Mouse (Mus musculus) lung, postnatal 14 days (tissue): ENCODE data around the gene Scn1b.

Experiments
- DNase-seq: peaks from one replicate; pipeline ENCODE4 v3.0.0; 2021

Scn1b gene

DNA sequence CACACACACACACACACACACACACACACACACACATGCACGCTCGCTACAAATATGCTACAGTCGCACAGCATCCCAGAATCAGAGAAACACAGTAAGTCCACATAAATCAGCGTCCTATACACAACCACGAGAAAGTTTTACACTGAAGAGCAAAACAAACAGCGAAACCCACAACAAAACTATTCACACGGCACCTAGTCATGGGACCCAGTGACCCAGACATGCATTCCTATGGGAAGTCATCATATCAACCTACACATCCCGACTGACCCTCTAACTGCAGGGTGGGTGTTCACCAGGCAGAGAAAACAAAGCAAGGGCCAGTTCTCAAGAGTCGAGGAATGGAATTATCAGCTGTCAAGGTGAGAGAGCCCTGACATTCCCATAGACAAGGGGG, 22.5 kb upstream of the Scn1b start:
- no peak for DNase-seq

DNA sequence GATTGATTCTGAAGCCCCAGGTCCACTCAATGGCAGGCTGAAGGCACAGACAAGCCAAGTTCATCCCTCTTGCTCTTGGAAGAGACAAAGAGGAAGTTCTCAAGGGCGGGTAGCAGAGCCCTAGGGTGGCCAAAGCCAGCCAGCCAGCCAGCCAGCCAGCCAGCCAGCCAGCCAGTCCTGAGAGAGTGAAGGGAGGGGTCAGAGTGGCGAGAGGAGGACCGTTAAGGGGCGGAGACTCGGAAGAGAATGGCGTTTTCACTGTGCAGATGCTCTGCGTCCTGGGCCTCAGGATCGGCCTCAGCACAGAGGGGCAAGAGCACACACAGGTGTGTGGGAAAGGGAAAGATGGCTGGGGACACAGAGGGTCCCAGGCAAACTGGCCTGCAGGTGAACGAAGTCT, 22.0 kb upstream of the Scn1b start:
- peak; percentile 60 for DNase-seq

DNA sequence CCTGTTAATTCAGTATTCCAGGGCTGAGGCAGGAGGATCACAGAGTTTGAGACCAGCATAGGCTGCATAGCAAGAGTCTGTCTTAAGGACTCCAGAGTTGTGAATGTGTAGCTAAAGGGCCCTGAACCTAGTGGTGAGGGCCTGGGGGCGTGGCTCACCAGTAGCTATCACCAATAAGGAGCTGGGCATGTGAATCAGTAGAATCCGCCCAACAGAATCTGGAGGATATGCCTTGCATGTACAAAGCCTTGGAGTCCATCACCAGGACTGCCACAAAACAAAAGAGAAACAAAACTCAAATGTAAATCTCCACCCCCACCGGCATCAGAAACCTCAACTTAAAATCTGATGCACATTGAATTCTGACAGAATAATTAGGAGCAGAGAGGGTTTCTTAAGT, 21.3 kb upstream of the Scn1b start:
- no peak for DNase-seq

DNA sequence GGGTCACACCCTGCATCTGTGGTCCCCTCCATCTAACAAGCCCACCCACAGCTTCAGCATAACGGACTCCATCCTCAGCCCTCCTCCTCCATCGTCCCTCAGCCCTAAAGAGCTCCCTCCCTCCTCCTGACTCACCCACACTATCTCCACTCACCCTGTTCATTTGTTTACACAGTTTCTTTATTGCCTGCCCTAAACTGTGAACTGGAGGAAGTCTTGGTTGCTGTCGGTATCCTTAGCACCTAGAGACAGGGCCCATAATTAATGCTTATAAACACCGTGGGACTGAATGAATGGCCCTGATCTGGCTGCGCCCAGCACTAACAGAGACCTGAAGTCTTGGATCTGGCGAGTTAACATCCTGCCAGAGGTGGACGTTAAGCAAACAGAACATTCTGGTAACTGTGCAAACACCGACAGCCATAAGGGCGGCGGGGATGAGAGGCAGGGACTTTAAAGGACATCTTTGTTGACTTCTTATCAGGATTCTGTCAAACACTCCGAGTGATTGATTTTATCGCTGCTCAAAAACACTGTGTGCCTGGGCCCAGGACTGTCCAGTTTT, 18.9 kb upstream of the Scn1b start:
- no peak for DNase-seq

DNA sequence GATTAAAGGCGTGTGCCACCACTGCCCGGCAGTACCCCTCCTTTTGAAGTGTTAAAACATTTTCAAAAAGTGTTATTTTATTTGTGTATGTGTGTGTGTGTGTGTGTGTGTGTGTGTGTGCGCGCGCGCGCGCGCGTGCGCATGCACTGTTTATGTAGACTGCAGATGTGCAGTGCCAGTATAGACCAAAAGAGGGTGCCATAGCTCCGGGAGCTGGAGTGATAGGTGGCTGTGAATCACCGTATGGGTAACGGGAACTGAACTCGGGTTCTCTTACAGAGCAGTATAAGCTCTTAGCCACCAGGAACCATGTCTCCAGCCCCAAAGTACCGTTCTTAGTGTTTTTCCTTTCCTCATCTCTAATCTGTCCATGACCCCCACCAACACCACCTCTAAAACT, 18.1 kb upstream of the Scn1b start:
- no peak for DNase-seq

DNA sequence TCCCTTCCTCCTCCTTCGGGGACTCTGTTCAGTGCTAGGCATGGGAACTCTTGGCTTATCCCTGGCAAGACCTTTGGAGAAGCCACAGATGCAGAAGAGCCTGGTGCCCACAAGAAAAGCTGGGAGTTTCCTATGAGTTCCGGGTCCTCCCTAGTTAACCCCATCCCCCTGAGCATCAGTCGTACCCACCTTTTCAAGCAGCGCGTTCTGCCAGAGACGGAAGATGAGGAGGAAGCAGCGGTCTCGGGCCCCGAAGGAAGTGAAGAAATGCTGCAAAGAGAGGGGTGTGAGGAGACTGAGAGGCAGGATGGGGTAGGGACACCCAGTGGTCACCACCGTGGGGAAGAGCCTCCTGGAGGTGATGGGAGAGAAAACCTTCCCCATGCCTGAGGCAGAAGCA, 14.1 kb upstream of the Scn1b start:
- no peak for DNase-seq

DNA sequence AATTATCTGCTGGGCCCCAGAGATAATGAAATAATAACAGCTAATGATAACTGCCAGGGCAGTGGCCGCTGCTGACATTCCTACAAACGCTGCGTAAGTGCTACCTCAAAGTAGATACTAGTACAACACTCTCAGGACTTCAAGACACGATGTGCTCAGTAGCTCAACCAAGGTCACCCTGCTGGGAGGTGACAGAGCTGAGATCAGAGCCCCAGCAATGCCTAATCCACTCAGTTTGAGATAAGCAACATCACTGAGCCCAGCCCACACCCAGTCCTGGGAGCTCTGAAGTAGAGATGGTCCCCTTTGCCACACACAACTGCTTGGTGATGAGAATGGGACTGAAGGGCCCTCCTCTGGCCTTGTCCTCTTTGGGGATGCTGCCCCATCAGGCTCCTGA, 13.5 kb upstream of the Scn1b start:
- DNase-seq, result no peak

DNA sequence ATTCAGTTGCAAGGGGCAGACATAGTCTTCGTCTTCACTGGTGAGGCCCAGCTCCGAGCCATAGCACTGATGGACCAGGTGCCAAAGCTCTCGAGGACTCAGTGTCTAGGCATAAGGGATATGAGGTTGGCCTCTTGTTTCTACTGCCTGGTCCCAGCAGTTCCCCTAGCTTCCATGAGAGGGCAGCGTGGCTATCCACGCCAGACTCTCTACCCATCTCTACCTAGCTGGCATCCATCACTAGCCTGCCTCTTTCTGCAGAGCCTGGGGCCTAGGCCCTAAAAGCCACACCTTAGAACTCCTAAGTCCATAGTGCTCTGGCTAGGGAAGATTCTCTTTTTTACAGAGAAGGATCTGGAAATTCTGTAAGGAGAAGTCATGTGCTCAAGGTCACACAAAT, 13.0 kb upstream of the Scn1b start:
- peak; percentile 72 for DNase-seq

DNA sequence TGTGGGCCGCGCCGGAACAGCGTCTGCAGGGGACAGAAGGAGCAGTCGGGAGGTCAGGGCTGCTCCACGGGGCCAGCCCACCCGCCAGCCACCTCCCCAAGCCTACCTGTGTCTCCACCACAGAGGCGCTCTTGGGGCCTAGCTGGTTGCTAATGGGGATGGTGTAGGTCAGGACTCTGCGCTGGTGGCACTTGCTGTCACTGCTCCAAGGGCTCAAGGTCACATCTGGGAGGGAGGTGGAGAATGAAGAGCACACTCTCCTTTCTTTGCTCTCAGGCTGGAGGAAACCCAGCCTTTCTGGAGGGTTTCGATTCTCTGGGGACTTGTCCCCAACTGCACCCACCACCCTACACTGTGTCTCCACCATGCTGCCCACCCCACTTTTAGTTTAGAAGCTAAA, 8.9 kb upstream of the Scn1b start:
- DNase-seq, result no peak

DNA sequence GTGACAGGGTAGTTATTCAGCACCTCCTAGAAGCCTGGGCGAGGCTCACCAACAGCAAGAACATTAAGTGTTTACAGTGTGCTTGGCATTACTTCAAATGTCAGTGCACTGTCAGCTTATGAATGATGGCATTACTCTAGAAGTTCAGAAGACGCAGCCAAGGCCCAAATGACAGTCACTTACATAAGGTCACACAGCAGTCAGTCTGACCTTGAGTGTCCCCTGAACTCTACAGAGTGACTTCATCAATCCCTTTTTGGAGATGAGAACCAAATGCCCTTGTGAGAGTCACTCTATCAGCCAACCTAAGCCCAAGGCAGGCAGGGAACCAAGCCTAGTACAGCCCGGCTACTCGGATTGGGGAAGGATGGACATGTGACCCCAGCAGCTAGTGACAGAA, 5.1 kb upstream of the Scn1b start:
- no peak for DNase-seq

DNA sequence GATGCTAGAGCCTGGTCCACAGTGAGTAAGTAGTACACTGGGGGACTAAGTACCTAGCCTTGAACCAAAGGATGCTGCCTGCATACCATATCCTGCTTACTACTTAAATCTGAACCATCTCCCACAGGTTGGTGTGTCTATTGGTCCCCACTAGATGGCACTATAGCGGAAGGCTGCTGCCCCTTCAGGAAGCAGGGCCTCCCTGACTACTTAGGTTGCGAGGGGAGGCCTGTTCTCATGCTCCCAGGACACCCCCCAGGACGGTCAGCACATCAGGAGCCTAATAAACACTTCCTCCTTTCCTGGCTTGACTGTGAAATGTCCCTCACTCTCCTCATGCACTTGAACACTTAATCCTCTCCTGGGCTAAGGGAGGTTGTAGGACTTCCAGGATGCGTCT, 4.0 kb upstream of the Scn1b start:
- DNase-seq, result peak; percentile 58

DNA sequence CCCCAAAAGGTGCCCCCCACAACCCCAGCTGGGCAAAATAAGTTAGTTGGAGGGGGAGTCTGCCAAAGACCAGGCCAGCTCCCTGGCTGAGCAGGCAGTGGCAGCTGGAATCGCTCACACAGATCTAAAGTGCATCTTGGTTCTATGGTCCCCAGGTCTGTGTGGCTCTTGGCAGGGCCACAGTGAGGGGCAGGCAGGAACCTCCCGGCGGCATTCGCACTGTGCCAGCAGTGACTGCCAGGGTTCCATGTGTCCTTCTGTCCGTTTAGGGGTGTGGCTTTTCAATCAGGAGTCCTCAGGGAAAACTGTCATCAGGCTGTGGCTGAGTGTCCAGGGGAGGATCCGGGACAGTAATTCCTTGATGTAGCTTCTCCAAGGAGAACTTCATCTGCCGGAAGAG, 3.4 kb upstream of the Scn1b start:
- DNase-seq, result no peak

DNA sequence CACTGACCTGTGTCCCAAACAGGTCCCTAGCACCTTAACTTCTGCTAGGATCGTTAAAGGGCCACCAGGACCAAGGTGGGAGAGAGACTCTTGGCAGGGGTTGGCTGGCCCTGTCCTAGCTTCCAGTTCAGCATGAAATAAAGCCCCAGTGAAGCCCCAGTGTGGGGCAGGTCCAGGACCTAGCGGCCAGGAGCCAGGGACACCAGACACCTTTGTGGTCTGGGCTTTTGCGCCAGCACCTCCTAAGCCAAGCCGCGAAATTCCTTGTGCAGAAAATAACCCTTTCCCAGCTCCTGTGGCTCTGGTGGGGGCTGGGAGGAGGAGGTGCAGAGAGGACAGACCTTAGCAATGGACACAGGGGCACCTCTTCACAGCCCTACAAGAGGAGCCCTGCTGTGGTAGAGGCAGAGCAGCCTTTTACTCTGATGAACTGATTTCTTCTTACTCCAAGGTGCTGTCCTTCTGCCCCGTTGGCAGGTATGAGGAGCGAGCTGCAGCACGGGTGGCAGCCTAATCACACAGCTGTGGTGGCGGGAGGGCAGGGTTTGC, 1.4 kb upstream of the Scn1b start:
- DNase-seq, result no peak

DNA sequence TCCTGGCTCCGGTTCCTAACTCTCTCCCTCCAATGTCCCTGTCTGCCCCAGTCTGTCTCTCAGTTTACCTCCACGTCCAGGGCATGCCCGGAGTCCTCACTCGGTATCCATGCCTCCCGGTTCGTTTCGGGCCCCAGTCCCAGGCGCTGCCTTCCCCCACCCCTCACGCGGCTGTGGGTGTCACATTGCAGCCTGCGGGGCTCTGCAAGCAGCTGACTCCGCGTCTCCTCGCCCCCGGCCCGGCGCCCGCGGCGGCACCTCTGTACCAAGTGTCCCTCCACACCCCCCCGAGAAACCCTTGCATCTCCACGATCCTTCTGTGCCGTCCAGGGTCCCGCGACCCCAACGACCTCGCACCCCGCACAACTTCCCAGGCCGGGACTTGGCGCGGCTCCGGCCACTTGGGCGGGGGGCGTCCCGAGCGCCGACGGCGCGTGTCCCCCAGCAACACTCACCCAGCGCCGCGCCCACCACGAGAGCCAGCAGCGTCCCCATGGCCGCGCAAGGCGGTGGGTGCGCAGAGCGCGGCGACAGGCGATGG, 522 bp downstream of the Scn1b start:
- DNase-seq, result no peak

DNA sequence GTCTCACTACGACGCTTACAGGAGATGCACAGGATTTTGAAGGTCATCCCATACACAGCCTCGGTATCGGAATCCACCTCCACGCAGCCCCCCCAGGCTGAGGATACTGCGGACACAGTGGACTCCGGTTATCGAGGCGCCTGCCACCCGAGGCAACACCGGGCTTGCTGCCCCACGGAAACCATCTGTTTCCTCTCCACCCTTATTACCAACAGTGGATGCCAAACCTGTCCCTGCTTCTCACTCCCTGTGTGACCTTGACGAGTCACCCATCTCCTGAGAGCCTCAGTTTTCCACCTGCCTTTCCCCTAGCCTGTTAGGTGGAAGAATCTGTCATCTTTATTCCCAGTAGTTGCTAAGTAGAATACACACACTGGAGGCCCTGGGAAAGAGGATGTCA, 1.7 kb downstream of the Scn1b start:
- no peak for DNase-seq

DNA sequence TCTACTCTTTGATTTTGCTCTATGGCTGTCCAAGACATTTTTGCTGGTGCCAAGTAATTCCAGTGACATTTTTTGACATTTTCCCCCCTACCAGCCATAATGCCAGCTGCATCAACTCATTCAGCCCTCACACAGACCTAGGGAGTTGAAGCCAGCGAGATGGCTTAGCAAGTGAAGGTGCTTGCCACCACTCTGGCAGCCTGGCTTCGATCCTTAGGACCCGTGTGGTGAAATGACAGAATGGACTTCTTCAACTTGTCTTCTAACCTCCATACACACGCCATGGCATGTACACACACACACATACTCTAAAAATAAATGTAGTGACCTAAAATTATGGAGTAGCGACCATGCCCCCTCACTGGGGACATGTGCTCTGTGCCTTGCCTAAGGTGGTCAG, 2.4 kb downstream of the Scn1b start:
- DNase-seq, result no peak

DNA sequence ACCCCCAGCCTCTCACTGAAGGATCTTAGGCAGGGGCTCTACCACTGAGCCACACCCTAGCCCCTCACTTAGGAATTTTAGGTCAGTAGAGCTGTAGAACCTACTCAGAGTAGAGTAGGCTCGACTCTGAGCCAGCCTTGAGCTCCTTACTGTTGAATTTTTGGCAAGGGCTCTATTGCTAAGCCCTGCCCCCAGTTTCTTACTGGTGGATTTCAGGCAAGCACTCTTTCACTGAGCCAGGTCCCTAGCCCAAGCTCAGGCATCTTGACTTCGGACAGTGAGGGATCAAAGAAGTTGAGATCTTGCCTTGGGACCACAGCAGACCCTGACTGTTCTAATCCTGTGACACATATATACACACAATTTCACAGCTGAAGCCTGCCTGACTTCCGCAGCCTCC, 3.1 kb downstream of the Scn1b start:
- no peak for DNase-seq

DNA sequence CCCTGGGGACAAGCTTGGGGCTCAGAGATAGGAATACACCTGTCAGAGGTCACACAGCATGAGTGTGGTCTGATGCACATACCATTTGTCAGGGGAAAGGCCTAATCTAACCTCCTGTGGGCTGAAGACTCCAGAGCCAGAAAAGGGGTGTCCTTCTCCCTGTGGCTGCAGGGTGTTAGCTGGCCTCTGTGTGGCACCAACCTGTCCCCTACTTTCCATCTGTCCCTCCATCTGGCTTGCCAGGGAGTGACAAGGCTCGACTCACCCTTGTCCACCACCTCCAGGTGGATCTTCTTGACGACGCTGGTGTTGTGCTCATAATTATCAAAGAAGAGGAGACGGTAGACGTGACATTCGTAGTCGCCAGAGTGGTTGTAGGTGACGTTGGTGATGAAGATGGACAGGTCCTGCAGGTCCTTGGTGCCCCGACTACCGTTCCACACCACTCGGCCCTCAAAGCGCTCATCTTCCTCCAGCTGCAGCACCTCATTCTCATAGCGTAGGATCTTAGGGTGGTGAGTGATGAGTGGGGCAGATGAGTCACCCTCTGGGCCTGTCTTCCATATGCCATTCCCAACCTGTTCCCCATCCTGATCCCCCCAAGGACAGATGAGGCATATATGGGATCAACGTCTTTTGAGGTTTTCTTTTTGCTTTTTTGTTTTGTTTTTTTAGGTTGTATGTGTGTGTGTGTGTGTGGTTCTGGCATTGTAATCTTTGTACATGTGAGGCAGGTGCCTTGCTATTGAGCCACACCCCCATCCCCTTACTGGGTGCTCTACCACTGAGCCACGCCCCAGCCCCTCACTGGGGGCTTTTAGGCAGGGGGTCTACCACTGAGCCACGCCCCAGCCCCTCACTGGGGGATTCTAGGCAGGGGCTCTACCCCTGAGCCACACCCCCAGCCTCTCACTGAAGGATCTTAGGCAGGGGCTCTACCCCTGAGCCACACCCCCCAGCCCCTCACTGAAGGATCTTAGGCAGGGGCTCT, 3.9 kb downstream of the Scn1b start:
- no peak for DNase-seq

DNA sequence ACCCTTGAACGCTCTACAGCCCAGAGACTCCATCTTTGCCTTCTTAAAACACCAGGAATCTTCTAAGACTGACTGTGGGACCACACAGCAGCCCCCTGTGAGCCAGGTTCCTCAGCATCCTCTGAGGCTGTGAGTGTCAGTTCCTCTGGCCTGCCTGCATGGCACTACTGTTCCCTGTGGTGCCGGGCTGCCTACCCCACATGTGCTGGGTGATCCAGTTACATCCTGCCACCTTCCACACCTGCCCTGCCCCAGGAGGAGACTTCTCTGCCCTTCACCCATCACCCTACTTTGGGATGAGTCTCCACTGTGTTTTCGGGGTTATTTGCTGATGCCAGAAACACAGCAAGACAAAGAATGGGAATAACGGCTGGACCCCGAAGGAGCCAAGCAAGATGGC, 7.2 kb downstream of the Scn1b start:
- DNase-seq, result no peak

DNA sequence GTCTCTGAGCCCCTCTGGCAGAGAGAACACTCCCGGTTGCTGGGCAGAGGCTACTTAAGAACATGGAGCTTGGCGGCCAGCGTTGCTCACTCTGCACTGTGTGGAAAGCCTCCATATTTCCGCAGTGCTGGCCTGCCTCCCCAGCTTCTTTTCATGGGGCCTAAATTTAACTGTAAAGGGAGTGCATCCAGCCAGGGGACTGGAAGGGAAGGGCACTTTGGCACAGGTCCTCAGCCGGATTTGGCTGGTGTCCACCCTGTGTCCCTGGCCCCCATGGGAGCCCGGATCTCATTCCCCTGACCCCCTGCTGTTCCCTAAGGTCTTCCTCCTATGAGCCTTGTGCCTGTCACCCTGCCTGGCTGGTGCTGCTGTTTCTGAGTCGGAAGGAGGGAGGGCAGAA, 8.3 kb downstream of the Scn1b start:
- DNase-seq, result no peak

DNA sequence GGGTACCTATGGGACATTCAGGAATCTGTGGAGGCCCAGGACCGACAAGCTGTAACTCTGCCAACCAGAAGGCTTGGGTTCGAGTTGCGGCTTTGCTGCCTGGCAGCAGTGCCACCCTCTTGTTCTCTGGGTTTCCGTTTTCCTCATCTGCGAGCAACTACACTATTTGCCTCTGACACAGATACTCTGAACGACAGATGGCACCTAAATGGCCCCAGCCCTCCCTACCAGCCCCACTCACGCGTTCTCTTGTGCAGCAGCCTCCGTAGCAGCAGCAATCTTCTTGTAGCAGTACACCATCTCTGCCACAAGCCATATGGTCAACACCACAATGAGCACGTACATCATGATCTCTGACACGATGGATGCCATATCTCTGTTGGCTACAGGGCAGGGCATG, 9.3 kb downstream of the Scn1b start:
- no peak for DNase-seq

DNA sequence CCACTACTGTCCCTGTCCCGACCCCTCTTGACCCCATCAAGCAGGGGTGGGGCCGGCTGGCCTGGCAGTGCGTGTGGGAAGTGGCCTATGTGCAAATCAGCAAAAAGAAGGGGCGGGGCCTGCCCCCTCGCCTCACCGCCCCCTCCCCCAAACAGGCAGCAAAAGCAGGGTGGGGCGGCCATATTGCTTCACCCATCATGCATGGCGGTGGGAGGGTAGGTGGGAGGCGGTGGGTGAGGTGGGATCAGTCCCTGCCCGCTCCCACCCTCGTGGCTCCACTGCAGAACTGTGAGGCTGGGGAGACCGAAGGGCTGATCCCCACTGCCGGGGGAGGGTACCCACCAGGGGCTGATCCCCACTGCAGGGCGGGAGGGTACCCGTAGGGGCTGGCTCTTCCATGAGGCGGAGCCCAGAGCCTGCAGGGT, 10.1 kb downstream of the Scn1b start:
- no peak for DNase-seq

DNA sequence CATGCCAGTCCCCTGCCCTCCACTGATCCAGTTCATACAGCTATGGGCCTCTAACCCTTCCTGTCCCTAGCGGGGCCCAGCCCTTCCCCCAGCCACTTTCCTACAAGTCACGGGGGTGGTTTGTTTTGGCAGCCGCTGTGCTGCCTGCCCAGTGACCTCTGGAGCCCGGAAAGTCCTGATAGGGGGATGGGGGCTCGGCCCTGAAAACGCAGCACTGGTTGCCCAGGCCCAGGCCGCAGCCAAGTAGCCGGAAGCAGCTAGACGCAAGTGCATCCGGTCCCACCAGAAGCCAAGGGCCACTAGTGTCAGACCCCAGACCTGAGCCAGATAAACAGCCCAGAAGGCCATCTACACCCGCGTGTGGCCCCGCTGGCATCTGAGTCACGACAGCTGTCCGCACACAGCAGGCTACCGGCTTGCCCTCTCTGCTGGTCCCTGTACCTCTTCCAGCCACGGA, 11.2 kb downstream of the Scn1b start:
- peak; percentile 34 for DNase-seq

DNA sequence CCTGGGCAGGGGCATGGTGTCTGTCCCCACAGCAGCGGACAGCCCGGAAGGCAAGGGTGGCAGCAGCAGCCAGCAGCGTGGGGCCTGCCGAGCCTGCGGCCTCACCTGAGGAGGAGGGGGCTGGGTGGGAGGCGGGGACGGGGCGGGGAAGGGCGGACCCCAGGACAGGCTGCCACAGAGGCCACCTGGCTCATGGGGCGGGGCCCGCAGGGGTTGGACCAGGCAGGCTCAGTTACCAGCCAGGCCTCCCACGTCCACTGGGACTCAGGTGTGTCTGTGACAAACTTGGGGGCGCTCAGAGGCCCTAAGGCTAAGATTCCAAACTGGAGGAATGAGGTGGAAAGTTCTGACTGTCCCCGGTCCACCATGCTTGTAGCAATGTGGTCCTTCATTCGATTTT, 11.6 kb downstream of the Scn1b start, which contains the start of gene Hpn:
Hpn (minus strand) TSS at position 109 of the 400 bp plus-strand sequence.
- peak; percentile 53 for DNase-seq
